In the genomic region with DNA sequence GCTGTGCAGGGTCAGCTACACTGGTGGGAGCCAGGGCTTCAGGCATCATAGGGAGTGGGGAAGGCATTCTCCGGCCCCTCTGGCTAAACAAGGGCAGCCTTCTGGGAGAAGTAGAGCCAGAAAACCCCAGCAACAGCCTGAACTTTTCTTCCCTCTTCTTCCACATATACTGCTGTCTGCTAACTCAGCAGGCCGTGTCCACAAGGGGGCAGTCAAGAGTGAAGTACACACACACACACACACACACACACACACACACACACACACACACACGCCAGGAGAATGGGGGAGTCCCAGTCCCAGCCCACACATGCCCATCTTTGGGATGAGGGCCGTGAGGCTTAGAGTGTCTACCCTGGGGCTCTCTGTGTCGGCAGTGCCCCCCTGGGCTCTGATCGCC, we compare ENCODE assay signal across 10 mouse cellular contexts.
A peak's percentile ranks its signal among the peaks of the same experiment; 100 is the strongest.
DNase-seq lines count a peak whose midpoint lies in the region; ATAC-seq lines count a peak whose summit lies in the region.
"Had no signal": no experiment of that assay in that cellular context is flagged by ENCODE, and none has a peak within 500 bp of the region (broad histone marks: within the 10 kb centered on the region; RNA-seq: fewer than 3 reads in every experiment).

No protein-coding gene starts in this region.

- 70% methylated on average over 6 of the region's 6 CpGs for WGBS in embryonic facial prominence, embryonic 10.5 days
- WGBS in stomach, embryonic 14.5 days, result 77% methylated on average over 6 of the region's 6 CpGs

- no peak overlapping the region for H3K4me2 ChIP-seq in stomach, embryonic 14.5 days (replicated peaks; ENCODE audit: low read depth, low read length)
- H3K4me2 ChIP-seq: heart, embryonic 13.5 days had no signal

- H3K4me3 ChIP-seq in erythroblast, embryonic 14.5 days (replicated peaks), result peak overlapping the region; percentile 46
- H3K4me3 ChIP-seq in embryonic facial prominence, embryonic 10.5 days, result no peak overlapping the region
- no peak overlapping the region for H3K4me3 ChIP-seq in stomach, embryonic 14.5 days (ENCODE audit: low read depth, low read length)
- H3K4me3 ChIP-seq: heart, embryonic 13.5 days had no signal

- no peak for ATAC-seq in erythroblast, adult 5-6 weeks (replicated peaks; ENCODE audit: low FRiP score, poor library complexity, severe bottlenecking)
- no peak for ATAC-seq in stomach, embryonic 14.5 days (ENCODE audit: insufficient number of reproducible peaks, insufficient read depth, low FRiP score, low read depth)

- peaks cover 10% of the 10 kb centered on the region; the same call in 1 of the 2 replicates for H3K27me3 ChIP-seq in erythroblast, embryonic 14.5 days (ENCODE audit: control insufficient read depth)
- peaks cover 10% of the 10 kb centered on the region for H3K27me3 ChIP-seq in embryonic facial prominence, embryonic 10.5 days (replicated peaks; ENCODE audit: low read depth, poor library complexity, severe bottlenecking)
- H3K27me3 ChIP-seq in stomach, embryonic 14.5 days (ENCODE audit: control insufficient read depth, insufficient read depth, low read length), result no peaks in the 10 kb centered on the region
- H3K27me3 ChIP-seq: heart, embryonic 13.5 days had no signal

- H3K9me3 ChIP-seq in erythroblast, embryonic 14.5 days (ENCODE audit: control insufficient read depth, low read length), result no peaks in the 10 kb centered on the region
- no peaks in the 10 kb centered on the region for H3K9me3 ChIP-seq in embryonic facial prominence, embryonic 10.5 days
- H3K9me3 ChIP-seq in stomach, embryonic 14.5 days (ENCODE audit: control insufficient read depth, low read depth, low read length), result no peaks in the 10 kb centered on the region
- H3K9me3 ChIP-seq: heart, embryonic 13.5 days had no signal

- H3K36me3 ChIP-seq in erythroblast, embryonic 14.5 days (ENCODE audit: control insufficient read depth), result no peaks in the 10 kb centered on the region; the same call in 1 of the 2 replicates
- no peaks in the 10 kb centered on the region for H3K36me3 ChIP-seq in embryonic facial prominence, embryonic 10.5 days (replicated peaks)
- H3K36me3 ChIP-seq in stomach, embryonic 14.5 days (ENCODE audit: control insufficient read depth, insufficient read depth, low read length), result no peaks in the 10 kb centered on the region; the same call in 1 of the 2 replicates
- H3K36me3 ChIP-seq: heart, embryonic 13.5 days had no signal

- no peak overlapping the region for H3K27ac ChIP-seq in embryonic facial prominence, embryonic 10.5 days (replicated peaks)
- H3K27ac ChIP-seq in stomach, embryonic 14.5 days (ENCODE audit: low read length), result peak overlapping the region; percentile 35; the same call in 1 of the 2 replicates
- H3K27ac ChIP-seq: heart, embryonic 13.5 days; macrophage had no signal

- H3K4me1 ChIP-seq in erythroblast, embryonic 14.5 days (ENCODE audit: control insufficient read depth), result peaks cover 61% of the 10 kb centered on the region
- H3K4me1 ChIP-seq in embryonic facial prominence, embryonic 10.5 days, result no peaks in the 10 kb centered on the region
- H3K4me1 ChIP-seq in stomach, embryonic 14.5 days (ENCODE audit: control insufficient read depth, insufficient read depth, low read length), result no peaks in the 10 kb centered on the region

- peak; percentile 34 for DNase-seq in retina, postnatal 1 day
- no peak for DNase-seq in retina, embryonic 14.5 days (ENCODE audit: low spot score)
- peak; percentile 50 for DNase-seq in embryonic facial prominence, embryonic 10.5 days (ENCODE audit: low spot score)
- no peak for DNase-seq in frontal cortex, postnatal 14 days (ENCODE audit: low spot score in 2 of 2)
- DNase-seq in layer of hippocampus, postnatal 14 days (ENCODE audit: low spot score in 2 of 2), result no peak

- H3K9ac ChIP-seq in stomach, embryonic 14.5 days (replicated peaks; ENCODE audit: low read depth, low read length), result no peak overlapping the region
- H3K9ac ChIP-seq: heart, embryonic 13.5 days had no signal

Comparison
In these comparisons a context has a peak if more than half of its experiments do, and no peak if none do; other contexts are left out.
1. DNase-seq: peak in retina, postnatal 1 day (single experiment) and embryonic facial prominence, embryonic 10.5 days (single experiment); none in retina, embryonic 14.5 days (single experiment), frontal cortex, postnatal 14 days (0 of 2) and layer of hippocampus, postnatal 14 days (0 of 2).